ENCODE assay signal across 8 mouse cellular contexts in genomic region chr2:4917326-4918021, GRCm38 (mm10). TPM values are rescaled to one million over a fixed set of nuclear protein-coding genes. Genes with fewer than 3 reads are reported as not detected.
DNase-seq lines count a peak whose midpoint lies in the region; ATAC-seq and TF ChIP-seq lines count a peak whose summit lies in the region.

No protein-coding gene starts in this region.

- H3K4me1 ChIP-seq in intestine, embryonic 15.5 days (replicated peaks): peaks cover 12% of the 10 kb centered on the region; the same call in 1 of the 2 replicates
- H3K4me1 ChIP-seq in limb, embryonic 11.5 days (ENCODE audit: control insufficient read depth, insufficient read depth, low read length): no peaks in the 10 kb centered on the region; the same call in 1 of the 2 replicates
- peaks cover 8% of the 10 kb centered on the region for H3K4me1 ChIP-seq in midbrain, embryonic 12.5 days
- H3K4me1 ChIP-seq in small intestine, adult 2 months (ENCODE audit: control insufficient read depth, insufficient read depth, insufficient read length, low read length): peaks cover 18% of the 10 kb centered on the region; the same call in 1 of the 2 replicates

- no peaks in the 10 kb centered on the region for H3K27me3 ChIP-seq in intestine, embryonic 15.5 days (replicated peaks)
- H3K27me3 ChIP-seq in limb, embryonic 11.5 days (ENCODE audit: control insufficient read depth, insufficient read depth, low read length): no peaks in the 10 kb centered on the region
- H3K27me3 ChIP-seq in midbrain, embryonic 12.5 days: no peaks in the 10 kb centered on the region
- H3K27me3 ChIP-seq in small intestine, adult 2 months (ENCODE audit: control insufficient read depth, insufficient read depth, low read length): no peaks in the 10 kb centered on the region

- H3K4me2 ChIP-seq in intestine, embryonic 15.5 days (replicated peaks): peak overlapping the region; percentile 53
- H3K4me2 ChIP-seq in limb, embryonic 11.5 days (ENCODE audit: low read depth, severe bottlenecking): peak overlapping the region; percentile 28; the same call in 1 of the 2 replicates
- H3K4me2 ChIP-seq in midbrain, embryonic 12.5 days (replicated peaks): peak overlapping the region; percentile 24; the same call in 1 of the 2 replicates

- peak overlapping the region; percentile 36; the same call in 1 of the 2 replicates for H3K27ac ChIP-seq in intestine, embryonic 15.5 days
- no peak overlapping the region for H3K27ac ChIP-seq in limb, embryonic 11.5 days (replicated peaks; ENCODE audit: low read depth, low read length)
- H3K27ac ChIP-seq in midbrain, embryonic 12.5 days (replicated peaks): no peak overlapping the region
- peak overlapping the region; percentile 86 for H3K27ac ChIP-seq in small intestine, adult 2 months (ENCODE audit: insufficient read depth, low read depth, low read length)

- H3K4me3 ChIP-seq in intestine, embryonic 15.5 days (replicated peaks): no peak overlapping the region
- H3K4me3 ChIP-seq in limb, embryonic 11.5 days (ENCODE audit: low read depth, low read length): no peak overlapping the region
- no peak overlapping the region for H3K4me3 ChIP-seq in midbrain, embryonic 12.5 days
- H3K4me3 ChIP-seq in small intestine, adult 2 months (ENCODE audit: low read depth, low read length): peak overlapping the region; percentile 25

- peak; percentile 21; the same call in 1 of the 2 replicates for ATAC-seq in intestine, embryonic 15.5 days
- no peak for ATAC-seq in limb, embryonic 11.5 days (ENCODE audit: insufficient number of reproducible peaks, low FRiP score, low TSS enrichment, low read depth)
- ATAC-seq in midbrain, embryonic 12.5 days (ENCODE audit: low FRiP score, low read depth): no peak

- H3K9ac ChIP-seq in intestine, embryonic 15.5 days: no peak overlapping the region
- no peak overlapping the region for H3K9ac ChIP-seq in limb, embryonic 11.5 days (ENCODE audit: low read length)
- H3K9ac ChIP-seq in midbrain, embryonic 12.5 days (replicated peaks): no peak overlapping the region

- no peaks in the 10 kb centered on the region for H3K36me3 ChIP-seq in intestine, embryonic 15.5 days
- H3K36me3 ChIP-seq in limb, embryonic 11.5 days (ENCODE audit: control insufficient read depth, insufficient read depth, low read length): no peaks in the 10 kb centered on the region
- H3K36me3 ChIP-seq in midbrain, embryonic 12.5 days: no peaks in the 10 kb centered on the region
- no peaks in the 10 kb centered on the region for H3K36me3 ChIP-seq in small intestine, adult 2 months (ENCODE audit: control insufficient read depth, insufficient read depth, low read length)

- WGBS in intestine, embryonic 15.5 days: 21% methylated on average over 8 of the region's 8 CpGs
- 6% methylated on average over 8 of the region's 8 CpGs for WGBS in limb, embryonic 11.5 days
- 21% methylated on average over 8 of the region's 8 CpGs for WGBS in midbrain, embryonic 12.5 days
- 4% methylated on average over 8 of the region's 8 CpGs for WGBS in small intestine, adult 2 months

- DNase-seq in ovary, postnatal 10 days (ENCODE audit: low spot score): peak; percentile 36
- no peak for DNase-seq in ovary, adult 18-20 months (ENCODE audit: low spot score)
- DNase-seq in embryo, embryonic 10.5 days (ENCODE audit: low spot score): peak; percentile 82
- DNase-seq in gastrocnemius, postnatal 25 days: peak; percentile 28
- DNase-seq in limb, embryonic 11.5 days (ENCODE audit: low spot score): peak; percentile 78

- TF ChIP-seq POLR2A in small intestine, adult 2 months (IDR thresholded peaks at IDR 0.05; ENCODE audit: low read depth, low read length): no peak

- peak; percentile 88; the same call in 1 of the 2 replicates for TF ChIP-seq CTCF in small intestine, adult 2 months (IDR thresholded peaks at IDR 0.05; ENCODE audit: extremely low read depth, insufficient read length, insufficient replicate concordance, low read depth, low read length)

- H3K9me3 ChIP-seq in intestine, embryonic 15.5 days: no peaks in the 10 kb centered on the region
- H3K9me3 ChIP-seq in limb, embryonic 11.5 days (ENCODE audit: control insufficient read depth, low read length): no peaks in the 10 kb centered on the region
- H3K9me3 ChIP-seq in midbrain, embryonic 12.5 days: no peaks in the 10 kb centered on the region

RNA-seq across cellular contexts. Expression of gene Phyh, which starts 1.3 kb away (rescaled TPM):
- total RNA-seq in gastrocnemius, postnatal 25 days (2021): 100 to 1,000 TPM; 167 to 176 TPM
- polyA plus RNA-seq in intestine, embryonic 15.5 days (2015; fragmentation: Nextera tagmentation; extraction: Ambion mirVana): 80.1 and 83.7 TPM in 2 replicates
- polyA plus RNA-seq in limb, embryonic 11.5 days (2014; fragmentation: Nextera tagmentation; extraction: Ambion mirVana): 48.4 and 51.7 TPM in 2 replicates
- 41.9 and 42.0 TPM in 2 replicates for polyA plus RNA-seq in midbrain, embryonic 12.5 days (2016; fragmentation: Nextera tagmentation; extraction: Ambion mirVana)
- 59.3 and 94.8 TPM in 2 replicates for polyA plus RNA-seq in small intestine, adult 2 months (2012; rRNA removed)

RNA-seq across cellular contexts. Expression of gene Sephs1, which starts 36.1 kb away (rescaled TPM):
- 10 to 100 TPM; 17.0 to 17.4 TPM for total RNA-seq in gastrocnemius, postnatal 25 days (2021)
- polyA plus RNA-seq in intestine, embryonic 15.5 days (2015; fragmentation: Nextera tagmentation; extraction: Ambion mirVana): 58.8 and 62.4 TPM in 2 replicates
- 158 TPM in 2 replicates for polyA plus RNA-seq in limb, embryonic 11.5 days (2014; fragmentation: Nextera tagmentation; extraction: Ambion mirVana)
- 124 and 132 TPM in 2 replicates for polyA plus RNA-seq in midbrain, embryonic 12.5 days (2016; fragmentation: Nextera tagmentation; extraction: Ambion mirVana)
- 5.3 and 12.1 TPM in 2 replicates for polyA plus RNA-seq in small intestine, adult 2 months (2012; rRNA removed)

RNA-seq across cellular contexts. Expression of gene Ucma, which starts 58.4 kb away (rescaled TPM):
- not detected for total RNA-seq in gastrocnemius, postnatal 25 days (2021)
- not detected in 2 replicates for polyA plus RNA-seq in intestine, embryonic 15.5 days (2015; fragmentation: Nextera tagmentation; extraction: Ambion mirVana)
- not detected in 2 replicates for polyA plus RNA-seq in limb, embryonic 11.5 days (2014; fragmentation: Nextera tagmentation; extraction: Ambion mirVana)
- polyA plus RNA-seq in midbrain, embryonic 12.5 days (2016; fragmentation: Nextera tagmentation; extraction: Ambion mirVana): 0.65 TPM in 1 of 2 replicates, not detected in the other
- polyA plus RNA-seq in small intestine, adult 2 months (2012; rRNA removed): not detected in 2 replicates

Comparison
In these comparisons a context has a peak if more than half of its experiments do, and no peak if none do; other contexts are left out.
1. H3K27ac ChIP-seq: peak in intestine, embryonic 15.5 days (single experiment) and small intestine, adult 2 months (single experiment); none in limb, embryonic 11.5 days (single experiment) and midbrain, embryonic 12.5 days (single experiment).
2. Peak in every context shown above with its lines, with median percentiles within 50 percentile points of each other: H3K4me2 ChIP-seq.